Mouse (Mus musculus): ENCODE results near the gene Il6st.

DNA sequence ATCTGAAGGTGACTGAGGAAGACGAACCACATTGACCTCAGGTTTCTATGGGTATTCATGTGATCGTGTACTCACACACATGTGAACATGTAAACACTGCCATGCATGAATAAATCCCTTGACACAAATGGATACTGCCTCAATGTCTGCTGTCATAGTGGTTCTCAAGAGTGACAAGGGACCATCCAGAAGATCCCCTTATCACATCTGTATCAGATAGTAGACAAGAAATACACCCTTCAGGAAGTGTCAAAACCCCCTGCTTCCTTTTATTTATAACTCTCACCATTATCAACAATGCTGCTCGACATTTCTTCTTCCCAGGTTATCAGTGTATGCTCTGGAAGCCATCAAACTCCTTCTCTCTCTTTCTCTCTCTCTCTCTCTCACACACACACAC is 13.7 kb upstream of the Il6st start:
- no peak for TF ChIP-seq CTCF (IDR thresholded peaks at IDR 0.05; ENCODE audit: low read depth, low read length)
- TF ChIP-seq POLR2A (IDR thresholded peaks at IDR 0.05; ENCODE audit: insufficient read depth, low read length): no peak
